1 mouse cellular context compared by ENCODE assay signal in the genomic region with DNA sequence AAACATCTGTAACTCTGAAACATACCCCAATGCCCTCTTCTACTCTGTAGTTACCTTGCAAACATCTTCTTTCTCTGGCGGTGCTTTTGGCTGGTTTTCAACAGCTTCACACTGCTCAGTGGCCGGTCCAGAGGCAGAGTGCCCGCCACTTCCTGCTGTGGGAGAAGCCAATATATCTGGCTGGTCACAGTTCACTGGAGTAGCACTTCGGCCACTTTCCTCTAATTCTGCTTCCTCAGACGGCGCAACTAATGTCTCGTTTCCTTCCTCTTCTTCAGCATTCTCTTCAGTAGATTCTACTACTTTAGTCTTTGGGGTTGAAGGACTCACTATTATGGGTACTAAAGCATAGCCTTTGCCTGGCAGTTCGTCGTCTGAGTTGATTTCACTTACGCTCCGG.
TF ChIP-seq lines count a peak whose summit lies in the region.

No protein-coding gene starts in this region.

TF ChIP-seq in CH12.LX, 34 proteins besides CTCF, POLR2A, EP300 and RAD21:
- TF ChIP-seq ZKSCAN1 (IDR thresholded peaks at IDR 0.05; ENCODE audit: borderline replicate concordance, low read depth, low read length) (no peak), E2F4 (IDR thresholded peaks at IDR 0.05; ENCODE audit: insufficient replicate concordance, low read depth, low read length) (no peak)
